Mouse (Mus musculus): ENCODE data around the gene Whamm.

Whamm gene

GRCm38 (mm10) chr7:81571108-81571940 is at the start of gene Whamm:
Gene Whamm, plus strand, starts transcription at chr7:81571266.
- peak; percentile 79 to 83 for DNase-seq (ENCODE audit: low read depth in 1 of 2, low spot score in 2 of 2)

- peak; percentile 41 to 70 for DNase-seq (ENCODE audit: low read depth in 1 of 2, low spot score in 2 of 2)
Measured at GRCm38 (mm10) chr7:81523008-81523662, 47.9 kb upstream of the Whamm start.

GRCm38 (mm10) chr7:81523663-81524017 is 47.4 kb upstream of the Whamm start:
- no peak for DNase-seq (ENCODE audit: low read depth in 1 of 2, low spot score in 2 of 2)

- no peak for DNase-seq (ENCODE audit: low read depth in 1 of 2, low spot score in 2 of 2)
Measured at GRCm38 (mm10) chr7:81528918-81529317, 42.1 kb upstream of the Whamm start.

GRCm38 (mm10) chr7:81531462-81531861 is 39.6 kb upstream of the Whamm start:
- no peak for DNase-seq (ENCODE audit: low read depth in 1 of 2, low spot score in 2 of 2)

- no peak for DNase-seq (ENCODE audit: low read depth in 1 of 2, low spot score in 2 of 2)
Measured at GRCm38 (mm10) chr7:81536478-81536877, 34.6 kb upstream of the Whamm start.

GRCm38 (mm10) chr7:81538070-81538675 is 32.9 kb upstream of the Whamm start:
- DNase-seq (ENCODE audit: low read depth in 1 of 2, low spot score in 2 of 2): no peak

GRCm38 (mm10) chr7:81539565-81539964 is 31.5 kb upstream of the Whamm start:
- no peak for DNase-seq (ENCODE audit: low read depth in 1 of 2, low spot score in 2 of 2)

- no peak for DNase-seq (ENCODE audit: low read depth in 1 of 2, low spot score in 2 of 2)
Measured at GRCm38 (mm10) chr7:81540999-81541398, 30.1 kb upstream of the Whamm start.

GRCm38 (mm10) chr7:81541924-81542524 is 29.0 kb upstream of the Whamm start:
- DNase-seq (ENCODE audit: low read depth in 1 of 2, low spot score in 2 of 2): no peak

GRCm38 (mm10) chr7:81542934-81543333 is 28.1 kb upstream of the Whamm start:
- DNase-seq (ENCODE audit: low read depth in 1 of 2, low spot score in 2 of 2): no peak

GRCm38 (mm10) chr7:81548864-81549263 is 22.2 kb upstream of the Whamm start:
- DNase-seq (ENCODE audit: low read depth in 1 of 2, low spot score in 2 of 2): no peak

- no peak for DNase-seq (ENCODE audit: low read depth in 1 of 2, low spot score in 2 of 2)
Measured at GRCm38 (mm10) chr7:81553589-81553988, 17.5 kb upstream of the Whamm start.

- DNase-seq (ENCODE audit: low read depth in 1 of 2, low spot score in 2 of 2): no peak
Measured at GRCm38 (mm10) chr7:81554369-81554768, 16.7 kb upstream of the Whamm start.

GRCm38 (mm10) chr7:81556839-81557238 is 14.2 kb upstream of the Whamm start:
- DNase-seq (ENCODE audit: low read depth in 1 of 2, low spot score in 2 of 2): no peak

- no peak for DNase-seq (ENCODE audit: low read depth in 1 of 2, low spot score in 2 of 2)
Measured at GRCm38 (mm10) chr7:81557252-81557984, 13.6 kb upstream of the Whamm start.

- DNase-seq (ENCODE audit: low read depth in 1 of 2, low spot score in 2 of 2): no peak
Measured at GRCm38 (mm10) chr7:81557985-81558360, 13.1 kb upstream of the Whamm start.

GRCm38 (mm10) chr7:81559231-81559980 is 11.7 kb upstream of the Whamm start:
- DNase-seq (ENCODE audit: low read depth in 1 of 2, low spot score in 2 of 2): no peak

- DNase-seq (ENCODE audit: low read depth in 1 of 2, low spot score in 2 of 2): no peak
Measured at GRCm38 (mm10) chr7:81560101-81561049, 10.7 kb upstream of the Whamm start.
